Mouse (Mus musculus) heart, adult 11 months (tissue): ENCODE data around the gene 2410002F23Rik.
"Not testable (repeated sequence)": the region's sequence is repeated elsewhere in the genome, so short reads cannot be mapped to it uniquely, and the experiment has no call there.

Experiments
- DNase-seq: peaks from one replicate; pipeline ENCODE4 v3.0.0; 2022

2410002F23Rik gene

DNA sequence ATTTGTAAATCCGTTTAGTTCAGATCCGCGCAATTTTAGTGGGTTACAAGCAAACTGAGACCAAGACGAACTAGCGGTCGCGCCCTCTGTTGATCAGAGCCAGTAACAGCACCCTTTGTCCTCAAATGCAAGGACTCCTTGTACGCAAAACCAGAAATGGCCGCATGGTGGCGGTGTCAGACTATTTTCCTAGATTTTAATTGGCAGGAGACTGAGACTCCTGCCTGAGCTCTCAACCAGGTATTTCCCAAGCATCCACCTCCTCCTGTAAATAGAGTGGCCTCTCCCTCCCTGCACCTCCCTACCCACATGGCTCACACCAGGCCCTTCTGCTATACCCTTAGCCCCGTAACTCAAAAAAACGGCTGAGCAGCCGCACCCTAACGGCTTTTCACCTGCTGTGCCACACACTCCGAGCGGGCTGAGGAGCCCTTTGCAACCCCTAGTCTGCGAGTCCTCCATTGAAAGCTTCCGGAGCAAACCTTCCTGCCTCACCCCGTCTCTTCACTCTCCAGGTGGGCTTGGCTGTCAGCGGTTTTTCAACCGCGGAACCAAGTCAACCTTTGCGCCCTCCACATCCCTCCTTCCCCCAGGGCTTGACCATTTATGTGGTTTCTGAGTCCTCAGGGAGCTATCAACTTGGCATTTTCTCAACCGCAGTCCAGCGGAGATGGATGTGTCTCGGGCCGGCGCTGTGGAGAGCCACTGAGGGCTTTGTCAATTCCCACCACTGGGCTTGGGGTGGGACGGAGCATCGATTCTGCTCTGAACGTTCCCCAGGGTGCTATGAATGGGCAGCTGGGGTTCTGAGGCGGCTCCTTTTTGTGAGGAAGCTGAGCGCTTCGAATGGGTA is 16.5 kb downstream of the 2410002F23Rik start:
- DNase-seq, result peak; percentile 96

DNA sequence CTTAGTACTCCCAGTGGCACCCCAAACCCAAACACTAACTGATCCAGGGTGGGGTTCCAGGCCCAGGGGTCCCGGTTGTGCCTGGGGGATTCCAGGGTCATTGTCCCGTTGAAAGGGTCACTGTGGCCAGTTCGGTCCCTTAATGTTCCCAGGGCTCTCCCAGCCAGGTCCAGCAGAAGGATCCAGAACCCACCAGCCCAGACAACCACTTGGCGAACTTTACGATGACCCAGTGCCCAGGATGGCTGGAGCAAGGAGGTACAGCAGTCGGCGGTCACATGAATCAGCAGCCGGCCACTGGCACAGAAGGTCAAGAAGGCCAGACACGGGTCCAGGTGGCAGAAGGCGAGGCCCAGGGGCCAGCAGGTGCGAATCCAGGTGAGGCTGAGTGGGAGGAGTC is 21.6 kb downstream of the 2410002F23Rik start:
- peak; percentile 76 for DNase-seq

GRCm38 (mm10) chr7:44269397-44269796 is 22.9 kb downstream of the 2410002F23Rik start:
- DNase-seq, result peak; percentile 82

DNA sequence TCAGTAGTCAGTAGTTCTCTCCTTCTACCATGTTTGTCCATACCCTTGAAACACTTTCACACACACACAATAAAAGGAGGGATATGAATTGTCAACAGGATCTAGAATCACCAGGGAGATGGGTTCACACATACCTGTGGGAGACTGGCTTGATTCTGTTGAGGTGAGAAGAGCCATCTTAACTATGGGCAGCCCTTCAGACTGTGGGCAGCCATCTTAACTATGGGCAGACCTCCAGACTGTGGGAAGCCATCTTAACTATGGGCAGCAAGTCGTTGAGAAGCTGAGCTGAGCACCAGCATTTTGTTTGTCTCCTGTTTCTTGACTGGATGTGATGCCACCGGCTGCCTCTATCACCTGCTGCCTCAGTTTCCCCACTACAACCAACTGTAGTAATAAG is 24.8 kb downstream of the 2410002F23Rik start:
- peak; percentile 74 for DNase-seq

GRCm38 (mm10) chr7:44272546-44272945 is 26.0 kb downstream of the 2410002F23Rik start:
- DNase-seq, result peak; percentile 62

GRCm38 (mm10) chr7:44273446-44273845 is 26.9 kb downstream of the 2410002F23Rik start:
- peak; percentile 78 for DNase-seq

GRCm38 (mm10) chr7:44274096-44274495 is 27.6 kb downstream of the 2410002F23Rik start:
- DNase-seq, result peak; percentile 81

- DNase-seq, result no peak
Measured at GRCm38 (mm10) chr7:44275546-44275945, 29.0 kb downstream of the 2410002F23Rik start.

DNA sequence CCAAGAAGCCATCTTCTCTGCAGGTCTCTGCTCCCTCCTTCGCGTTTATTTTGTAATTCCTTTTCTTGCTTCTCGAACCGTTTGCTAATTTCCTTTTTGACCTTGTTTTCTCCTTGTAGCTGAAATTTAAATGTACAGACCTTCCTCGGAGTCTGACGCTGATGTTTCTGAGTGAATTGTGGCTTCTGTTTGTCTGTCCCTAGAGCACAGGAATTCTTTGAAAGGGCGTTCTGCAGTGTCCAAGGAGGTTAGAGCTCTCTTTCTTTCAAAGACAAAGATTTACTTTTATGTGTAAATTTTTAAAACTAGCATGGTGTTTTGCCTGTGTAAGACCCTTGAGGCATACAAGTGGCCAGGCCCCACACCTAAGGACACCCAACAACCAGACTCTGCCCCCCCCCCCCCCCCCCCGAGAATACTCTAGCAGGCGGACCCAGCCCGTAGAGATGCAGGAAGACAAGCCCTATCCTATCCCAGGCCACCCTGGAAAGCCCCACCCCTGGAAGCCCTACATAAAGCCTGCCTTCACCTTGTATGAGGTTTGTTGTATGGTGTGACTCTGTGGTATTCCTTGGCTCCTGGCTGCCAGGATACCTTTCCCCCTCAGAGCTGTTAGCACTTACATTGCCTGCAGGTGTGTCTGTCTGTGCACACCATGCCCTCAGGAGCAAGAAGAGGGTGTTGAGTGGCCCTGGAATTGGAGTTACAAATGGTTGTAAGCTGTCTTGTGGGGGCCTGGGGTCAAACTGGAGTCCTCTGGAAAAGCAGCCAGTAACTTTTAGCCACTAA is 30.1 kb downstream of the 2410002F23Rik start:
- no peak for DNase-seq

DNA sequence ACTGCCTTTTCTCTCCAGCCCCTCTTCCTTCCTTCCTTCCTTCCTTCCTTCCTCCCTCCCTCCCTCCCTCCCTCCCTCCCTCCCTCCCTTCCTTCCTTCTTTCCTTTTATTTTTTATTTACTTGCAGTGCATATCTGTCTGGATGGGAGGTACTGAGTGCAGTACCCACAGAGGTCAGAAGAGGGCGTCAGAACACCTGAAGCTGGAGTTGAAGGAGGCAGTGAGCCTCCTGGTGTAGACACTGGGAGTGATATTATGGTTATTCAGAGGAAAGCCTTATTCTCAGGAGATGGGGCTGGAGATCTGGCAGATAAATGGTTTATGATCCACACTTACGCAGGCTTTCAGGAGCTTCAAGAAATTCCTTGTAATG is 30.7 kb downstream of the 2410002F23Rik start:
- no peak for DNase-seq

DNA sequence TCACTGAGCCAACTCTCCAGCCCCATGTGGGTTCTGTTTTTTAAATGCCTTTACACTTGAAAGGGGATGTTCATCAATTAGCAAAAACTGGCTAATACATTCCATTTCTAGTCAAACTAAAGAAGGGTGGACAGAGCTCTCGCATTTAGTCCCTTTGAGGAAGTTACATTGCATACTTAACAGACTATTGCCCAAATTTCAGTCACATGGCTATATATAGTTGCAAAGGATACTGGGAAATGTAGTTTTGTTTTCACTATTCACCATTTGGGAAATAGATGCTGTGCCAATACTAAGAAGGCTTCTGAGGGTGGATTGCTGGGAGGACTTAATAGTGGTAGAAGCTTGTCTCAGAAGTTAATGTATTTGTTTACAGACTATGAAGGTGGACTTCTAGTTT is 34.4 kb downstream of the 2410002F23Rik start:
- DNase-seq, result no peak

DNA sequence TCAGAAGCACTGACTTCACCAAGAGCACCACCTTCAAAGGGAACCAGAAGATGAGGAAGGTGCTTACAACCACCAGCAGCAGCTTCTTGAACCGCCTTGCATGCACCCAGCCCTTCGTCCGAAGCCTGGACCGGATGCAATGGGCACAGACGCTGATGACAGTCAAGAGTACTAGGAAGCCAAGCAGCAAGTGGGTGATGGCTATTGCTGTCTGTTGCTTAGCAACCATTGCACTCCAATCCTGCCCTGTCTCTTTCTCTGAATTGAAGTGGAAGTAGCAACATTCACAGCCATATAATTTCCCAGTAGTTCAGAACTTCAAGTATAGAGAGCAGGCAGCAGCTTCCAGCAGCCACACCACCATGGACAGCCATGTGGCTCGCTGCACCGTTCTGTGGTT is 35.1 kb downstream of the 2410002F23Rik start:
- no peak for DNase-seq

DNA sequence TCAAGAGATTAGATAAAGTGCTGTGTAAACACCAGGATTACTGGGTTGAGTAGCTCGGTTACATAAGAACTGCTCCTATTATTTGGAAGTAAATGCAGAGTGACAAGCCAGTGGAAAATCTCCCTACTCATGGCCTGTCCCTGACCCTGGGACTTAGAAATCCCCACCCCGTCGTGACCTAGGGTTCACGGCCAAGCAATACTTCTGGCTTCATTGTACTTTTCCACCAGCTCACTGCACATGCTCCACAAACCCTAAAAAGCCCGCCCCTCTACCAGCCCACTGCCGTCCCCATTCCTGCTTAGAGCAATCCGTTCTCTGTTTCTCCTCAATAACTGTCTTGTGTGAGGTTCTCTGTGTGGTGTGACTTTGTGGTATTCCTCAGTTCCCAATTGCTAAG is 41.2 kb downstream of the 2410002F23Rik start:
- DNase-seq, result no peak

- DNase-seq, result no peak
Measured at GRCm38 (mm10) chr7:44290986-44291385, 44.5 kb downstream of the 2410002F23Rik start.

DNA sequence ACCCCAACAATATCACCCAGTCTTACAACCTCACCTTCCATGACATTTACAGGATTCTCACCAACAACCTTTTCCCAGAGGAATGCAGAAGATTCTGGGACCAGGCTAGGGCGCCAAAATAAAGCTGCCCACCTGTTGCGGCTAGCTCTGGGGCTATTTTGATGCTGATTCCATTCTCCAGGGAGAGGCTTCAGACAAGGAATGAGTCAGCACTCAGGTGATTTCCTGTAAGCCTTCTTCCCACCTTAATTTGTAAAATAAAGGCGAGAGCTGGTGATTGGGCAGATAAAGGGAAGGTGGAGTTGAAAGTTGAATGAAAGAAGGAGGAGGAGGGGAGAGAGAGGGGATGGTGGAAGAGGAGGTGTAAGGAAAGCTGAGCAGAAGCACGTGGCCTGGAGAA is 44.9 kb downstream of the 2410002F23Rik start:
- no peak for DNase-seq

GRCm38 (mm10) chr7:44297501-44297900 is 51.0 kb downstream of the 2410002F23Rik start:
- DNase-seq, result not testable (repeated sequence)
